29 mouse cellular contexts compared by ENCODE assay signal in the genomic region with DNA sequence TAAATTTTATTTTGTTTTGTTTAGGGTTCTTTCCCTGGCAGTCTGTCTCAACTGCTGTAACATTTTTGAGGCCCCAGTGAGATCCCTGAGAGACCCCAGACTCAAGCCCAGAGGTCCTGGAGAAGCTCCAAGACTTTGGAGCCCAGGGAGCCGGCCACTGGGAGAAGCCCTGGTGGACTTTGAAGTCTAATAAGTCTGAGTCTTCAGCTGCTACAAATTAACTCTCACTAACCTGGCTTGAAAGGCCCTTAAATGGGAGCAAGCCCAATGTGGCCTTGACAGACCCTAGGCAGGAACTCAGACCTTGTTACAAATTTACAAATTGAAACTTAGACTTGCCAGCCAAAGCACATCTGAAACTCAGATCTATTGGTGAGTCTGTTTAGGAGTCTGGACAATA. TPM values are rescaled to one million over a fixed set of nuclear protein-coding genes. Genes with fewer than 3 reads are reported as not detected.
DNase-seq lines count a peak whose midpoint lies in the region; ATAC-seq and TF ChIP-seq lines count a peak whose summit lies in the region.
"Had no signal": no experiment of that assay in that cellular context is flagged by ENCODE, and none has a peak within 500 bp of the region (broad histone marks: within the 10 kb centered on the region; RNA-seq: fewer than 3 reads in every experiment).

No protein-coding gene starts in this region.

- peak; percentile 89 for DNase-seq in kidney, adult 2 months
- DNase-seq in kidney, postnatal 0 days (ENCODE audit: low spot score): peak; percentile 19
- DNase-seq in kidney, postnatal 4 days: peak; percentile 16 to 41
- DNase-seq in embryo, embryonic 11 days: no peak
- DNase-seq in thymus, adult 2 months: no peak
- DNase-seq: adrenal gland, postnatal 14 days; cerebellum, adult 11-12 months; cerebellum, postnatal 10 days; gastrocnemius, postnatal 14 days; heart, adult 2 months; heart, postnatal 10 days; liver; lung, embryonic 14.5 days; lung, postnatal 14 days; right cerebral cortex, adult 18-20 months; spleen, adult 18-20 months; thymus, postnatal 4 days had no signal

- H3K9ac ChIP-seq in kidney, postnatal 0 days (ENCODE audit: low read depth, low read length): no peak overlapping the region
- no peak overlapping the region for H3K9ac ChIP-seq in intestine, postnatal 0 days (ENCODE audit: low read depth, low read length)
- H3K9ac ChIP-seq: heart, embryonic 13.5 days; hindbrain, embryonic 15.5 days; liver, embryonic 15.5 days; lung, embryonic 14.5 days had no signal

- H3K36me3 ChIP-seq in kidney, adult 2 months (ENCODE audit: control insufficient read depth, insufficient read depth, low read length): no peaks in the 10 kb centered on the region
- no peaks in the 10 kb centered on the region for H3K36me3 ChIP-seq in kidney, postnatal 0 days (ENCODE audit: insufficient read depth, low read length)
- H3K36me3 ChIP-seq in thymus, adult 2 months (ENCODE audit: control insufficient read depth, insufficient read depth, low read length): no peaks in the 10 kb centered on the region
- H3K36me3 ChIP-seq in intestine, postnatal 0 days (ENCODE audit: control insufficient read depth, insufficient read depth): no peaks in the 10 kb centered on the region
- H3K36me3 ChIP-seq: heart, embryonic 13.5 days; hindbrain, embryonic 10.5 days; hindbrain, embryonic 15.5 days; liver, embryonic 15.5 days had no signal

- no peak for TF ChIP-seq POLR2A in bone marrow macrophage, adult 2 months (IDR thresholded peaks at IDR 0.05; ENCODE audit: borderline replicate concordance, low read depth, low read length)
- TF ChIP-seq POLR2A in kidney, adult 2 months (IDR thresholded peaks at IDR 0.05; ENCODE audit: low read depth, low read length): no peak
- TF ChIP-seq POLR2A in thymus, adult 2 months (IDR thresholded peaks at IDR 0.05; ENCODE audit: control insufficient read depth, extremely low read depth, insufficient read depth, low read length, poor library complexity): no peak

- TF ChIP-seq CTCF in bone marrow macrophage, adult 2 months (IDR thresholded peaks at IDR 0.05; ENCODE audit: low read depth, low read length): no peak
- TF ChIP-seq CTCF in kidney, adult 2 months (conservative IDR thresholded peaks at IDR 0.05; ENCODE audit: insufficient read depth, insufficient read length, low read depth, low read length): no peak
- no peak for TF ChIP-seq CTCF in kidney, postnatal 0 days (IDR thresholded peaks at IDR 0.05; ENCODE audit: low read depth)
- TF ChIP-seq CTCF in thymus, adult 2 months (IDR thresholded peaks at IDR 0.05; ENCODE audit: borderline replicate concordance, control insufficient read depth, extremely low read depth, insufficient read depth, low read length, poor library complexity): no peak
- TF ChIP-seq CTCF in intestine, postnatal 0 days (IDR thresholded peaks at IDR 0.05; ENCODE audit: low read depth): no peak

- H3K27me3 ChIP-seq in kidney, adult 2 months (replicated peaks; ENCODE audit: control insufficient read depth, insufficient read depth, low read length): no peaks in the 10 kb centered on the region
- no peaks in the 10 kb centered on the region for H3K27me3 ChIP-seq in kidney, postnatal 0 days (ENCODE audit: insufficient read depth, low read length)
- no peaks in the 10 kb centered on the region for H3K27me3 ChIP-seq in thymus, adult 2 months (ENCODE audit: control insufficient read depth, insufficient read depth, low read length)
- H3K27me3 ChIP-seq in intestine, postnatal 0 days (replicated peaks; ENCODE audit: control insufficient read depth, insufficient read depth, low read length): no peaks in the 10 kb centered on the region
- H3K27me3 ChIP-seq: heart, embryonic 13.5 days; hindbrain, embryonic 15.5 days; liver, embryonic 15.5 days had no signal

- H3K4me3 ChIP-seq in bone marrow macrophage, adult 2 months (ENCODE audit: insufficient read depth, low read length): no peak overlapping the region
- no peak overlapping the region for H3K4me3 ChIP-seq in kidney, adult 2 months (ENCODE audit: insufficient read depth, low read depth, low read length)
- no peak overlapping the region for H3K4me3 ChIP-seq in kidney, postnatal 0 days (replicated peaks; ENCODE audit: low read depth, low read length)
- no peak overlapping the region for H3K4me3 ChIP-seq in thymus, adult 2 months (ENCODE audit: control insufficient read depth, insufficient read depth, low read length)
- H3K4me3 ChIP-seq in intestine, postnatal 0 days (ENCODE audit: low read depth, low read length): no peak overlapping the region
- H3K4me3 ChIP-seq: erythroblast, embryonic 14.5 days; heart, adult 2 months; heart, embryonic 13.5 days; hindbrain, embryonic 10.5 days; hindbrain, embryonic 15.5 days; liver, embryonic 15.5 days had no signal

- peak overlapping the region; percentile 98 for H3K27ac ChIP-seq in bone marrow macrophage, adult 2 months (ENCODE audit: insufficient read depth, low read depth, low read length)
- peak overlapping the region; percentile 96 for H3K27ac ChIP-seq in kidney, adult 2 months (ENCODE audit: insufficient read depth, low read depth, low read length)
- H3K27ac ChIP-seq in kidney, postnatal 0 days: no peak overlapping the region
- no peak overlapping the region for H3K27ac ChIP-seq in thymus, adult 2 months (ENCODE audit: control insufficient read depth, insufficient read depth, low read length)
- H3K27ac ChIP-seq in intestine, postnatal 0 days (ENCODE audit: low read depth, low read length): no peak overlapping the region
- H3K27ac ChIP-seq: heart, adult 2 months; heart, embryonic 13.5 days; hindbrain, embryonic 10.5 days; hindbrain, embryonic 15.5 days; liver, embryonic 15.5 days had no signal

- ATAC-seq in kidney, postnatal 0 days (replicated peaks; ENCODE audit: low FRiP score, low read depth): peak; percentile 74; the same call in 1 of the 2 replicates
- ATAC-seq in intestine, postnatal 0 days: no peak
- ATAC-seq: CD4-positive, CD25-positive, alpha-beta regulatory T cell, adult 4 months; forebrain, embryonic 16.5 days; inflammation-experienced regulatory T-cells, adult 6 months; midbrain, embryonic 16.5 days had no signal

- 29% methylated on average over 1 of the region's 1 CpGs for whole genome bisulfite sequencing in kidney, adult 2 months
- 32% methylated on average over 1 of the region's 1 CpGs for WGBS in kidney, postnatal 0 days
- WGBS in thymus, adult 2 months: 92% methylated on average over 1 of the region's 1 CpGs
- 31% methylated on average over 1 of the region's 1 CpGs for WGBS in intestine, postnatal 0 days

- H3K9me3 ChIP-seq in kidney, postnatal 0 days (replicated peaks; ENCODE audit: low read length): no peaks in the 10 kb centered on the region
- 0 out of 2 replicates have a peak, but pooled peaks cover 2% of the 10 kb centered on the region for H3K9me3 ChIP-seq in intestine, postnatal 0 days (ENCODE audit: control insufficient read depth)
- H3K9me3 ChIP-seq: hindbrain, embryonic 15.5 days; liver, embryonic 15.5 days had no signal

- H3K4me1 ChIP-seq in bone marrow macrophage, adult 2 months (ENCODE audit: control insufficient read depth, insufficient read depth, low read length): peaks cover 13% of the 10 kb centered on the region
- H3K4me1 ChIP-seq in kidney, adult 2 months (ENCODE audit: control insufficient read depth, insufficient read depth, low read length): 0 out of 2 replicates have a peak, but pooled peaks cover 3% of the 10 kb centered on the region
- no peaks in the 10 kb centered on the region for H3K4me1 ChIP-seq in kidney, postnatal 0 days (replicated peaks; ENCODE audit: insufficient read depth, low read length)
- no peaks in the 10 kb centered on the region for H3K4me1 ChIP-seq in thymus, adult 2 months (replicated peaks; ENCODE audit: control insufficient read depth, insufficient read depth, low read length)
- H3K4me1 ChIP-seq in intestine, postnatal 0 days (replicated peaks; ENCODE audit: control insufficient read depth, insufficient read depth, low read length): no peaks in the 10 kb centered on the region
- H3K4me1 ChIP-seq: heart, embryonic 13.5 days; hindbrain, embryonic 10.5 days; hindbrain, embryonic 15.5 days; liver, embryonic 15.5 days had no signal

- no peak overlapping the region for H3K4me2 ChIP-seq in kidney, postnatal 0 days (ENCODE audit: low read length)
- H3K4me2 ChIP-seq in intestine, postnatal 0 days (replicated peaks; ENCODE audit: low read depth): no peak overlapping the region
- H3K4me2 ChIP-seq: heart, embryonic 13.5 days; hindbrain, embryonic 15.5 days; liver, embryonic 15.5 days; lung, embryonic 14.5 days; midbrain, embryonic 11.5 days had no signal

RNA-seq across cellular contexts. Expression of a gene that starts 8.7 kb away (rescaled TPM):
- polyA plus RNA-seq in bone marrow macrophage, adult 2 months (2012; ENCODE audit: insufficient read depth, insufficient read length, missing spikeins): 27.3 and 34.2 TPM in 2 replicates
- 25.7 and 28.3 TPM in 2 replicates for polyA plus RNA-seq in kidney, adult 2 months (2012; rRNA removed)
- polyA plus RNA-seq in kidney, postnatal 0 days (2015; fragmentation: Nextera tagmentation; extraction: Ambion mirVana): 31.4 and 33.9 TPM in 2 replicates
- polyA plus RNA-seq in thymus, adult 2 months (2012; rRNA removed): 1.8 and 2.2 TPM in 2 replicates
- polyA plus RNA-seq in intestine, postnatal 0 days (2015; fragmentation: Nextera tagmentation; extraction: Ambion mirVana): 21.6 and 21.8 TPM in 2 replicates
- polyA plus RNA-seq: erythroblast, embryonic 14.5 days had no signal

Comparison
In these comparisons a context has a peak if more than half of its experiments do, and no peak if none do; other contexts are left out.
1. H3K27ac ChIP-seq: peak in bone marrow macrophage, adult 2 months (single experiment) and kidney, adult 2 months (single experiment); none in kidney, postnatal 0 days (single experiment), thymus, adult 2 months (single experiment) and intestine, postnatal 0 days (single experiment).
2. DNase-seq: peak in kidney, adult 2 months (single experiment), kidney, postnatal 0 days (single experiment) and kidney, postnatal 4 days (2 of 2); none in embryo, embryonic 11 days (single experiment) and thymus, adult 2 months (single experiment).